Mouse (Mus musculus) brain, adult 10 weeks (tissue): Measurements from ENCODE around the gene Zfp672. TPM values are rescaled to one million over a fixed set of nuclear protein-coding genes. Genes with fewer than 3 reads are reported as not detected.

Experiments
- polyA plus RNA-seq: library from polyadenylated mRNA; stranded (reverse); fragments of 350-450 nt; fragmentation: Illumina TruSeq; extraction: RNeasy Lipid Tissue Mini Kit (QIAGEN cat#74804); gene quantifications from one replicate; pipeline ENCODE4 v1.2.3, GENCODE M21; 2015; ENCODE audit warnings: low read depth, low replicate concordance

Zfp672 gene
- polyA plus RNA-seq = 35.8 TPM

GRCm38 (mm10) chr11:58330276-58331148 is at the start of gene Zfp672, which contains the start of gene Sh3bp5l:
Gene Zfp672 (minus strand): TSS chr11:58330339.
Gene Sh3bp5l (plus strand): TSS chr11:58330724.

GRCm38 (mm10) chr11:58378763-58379278 is 48.7 kb upstream of the Zfp672 start, which contains the start of gene Lypd8:
Gene Lypd8 (plus strand): TSS chr11:58379043.

GRCm38 (mm10) chr11:58306860-58307308 is 23.3 kb downstream of the Zfp672 start, which contains the start of gene Zfp692:
Gene Zfp692 (plus strand): TSS chr11:58307069.

GRCm38 (mm10) chr11:58274572-58274971 is 55.6 kb downstream of the Zfp672 start, which contains the start of gene 4930438A08Rik:
Gene 4930438A08Rik (plus strand): TSS chr11:58274799.

Other genes with a start within 250 kb of the Zfp672 start
- not detected for gene Gm12248, start 237.2 kb downstream of the Zfp672 start, polyA plus RNA-seq
- 65.9 TPM for gene Cnot8, start 226.2 kb downstream of the Zfp672 start, polyA plus RNA-seq
- gene Gemin5, start 161.8 kb downstream of the Zfp672 start, polyA plus RNA-seq = 10.2 TPM
- gene Mrpl22, start 158.7 kb downstream of the Zfp672 start, polyA plus RNA-seq = 69.5 TPM
- gene Igtp, start 130.8 kb downstream of the Zfp672 start, polyA plus RNA-seq = 6.6 TPM
- 3.0 TPM for gene Irgm2, start 130.7 kb downstream of the Zfp672 start, polyA plus RNA-seq
- not detected for gene 4930438A08Rik, start 55.5 kb downstream of the Zfp672 start, polyA plus RNA-seq
- 26.8 TPM for gene Zfp692, start 23.3 kb downstream of the Zfp672 start, polyA plus RNA-seq
- 37.3 TPM for gene Sh3bp5l, start 385 bp upstream of the Zfp672 start, polyA plus RNA-seq
- not detected for gene Lypd8, start 48.7 kb upstream of the Zfp672 start, polyA plus RNA-seq
- gene 1810065E05Rik, start 90.8 kb upstream of the Zfp672 start, polyA plus RNA-seq = not detected
- gene Gm12253, start 102.2 kb upstream of the Zfp672 start, polyA plus RNA-seq = not detected
- not detected for gene Lypd9, start 122.6 kb upstream of the Zfp672 start, polyA plus RNA-seq
- gene Olfr30, start 131.9 kb upstream of the Zfp672 start, polyA plus RNA-seq = not detected
- gene Olfr332, start 162.2 kb upstream of the Zfp672 start, polyA plus RNA-seq = not detected
- not detected for gene Olfr331, start 172.2 kb upstream of the Zfp672 start, polyA plus RNA-seq
- gene Olfr330, start 204.5 kb upstream of the Zfp672 start, polyA plus RNA-seq = not detected
- not detected for gene Olfr329-ps, start 216.1 kb upstream of the Zfp672 start, polyA plus RNA-seq
- gene Olfr328, start 225.3 kb upstream of the Zfp672 start, polyA plus RNA-seq = not detected
- not detected for gene Olfr224, start 240.2 kb upstream of the Zfp672 start, polyA plus RNA-seq
- not detected for gene Olfr325, start 247.4 kb upstream of the Zfp672 start, polyA plus RNA-seq